Mouse (Mus musculus): ENCODE measurements around the gene Lamtor5.
"Not testable (repeated sequence)": the region's sequence is repeated elsewhere in the genome, so short reads cannot be mapped to it uniquely, and the experiment has no call there.

Lamtor5 gene

DNA sequence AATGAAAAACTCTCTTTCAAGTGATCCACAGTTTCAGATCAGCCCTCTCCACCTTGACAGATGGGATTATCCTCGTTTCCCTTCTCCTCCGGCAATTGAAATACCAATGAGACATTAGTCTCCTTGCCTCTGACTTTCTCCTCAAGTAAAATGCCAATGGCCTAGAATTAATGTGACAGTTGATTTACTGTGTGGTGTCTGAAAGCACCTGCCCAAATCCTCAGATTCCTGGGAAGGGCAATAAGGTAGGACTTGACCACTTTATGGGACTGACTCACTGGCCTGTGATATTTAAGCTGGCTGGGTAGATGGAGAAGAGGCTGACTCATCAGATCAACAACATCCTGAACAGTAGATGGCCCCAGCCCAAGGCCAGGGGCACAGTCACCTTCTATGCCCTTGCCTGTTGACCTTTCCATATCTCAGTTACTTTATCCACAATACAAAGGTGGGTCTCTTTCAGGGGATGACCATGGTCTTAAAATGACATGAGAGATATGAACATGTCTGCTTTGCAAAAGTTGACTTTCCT, 11.8 kb upstream of the Lamtor5 start:
- DNase-seq (ENCODE audit: low spot score in 2 of 2): no peak

DNA sequence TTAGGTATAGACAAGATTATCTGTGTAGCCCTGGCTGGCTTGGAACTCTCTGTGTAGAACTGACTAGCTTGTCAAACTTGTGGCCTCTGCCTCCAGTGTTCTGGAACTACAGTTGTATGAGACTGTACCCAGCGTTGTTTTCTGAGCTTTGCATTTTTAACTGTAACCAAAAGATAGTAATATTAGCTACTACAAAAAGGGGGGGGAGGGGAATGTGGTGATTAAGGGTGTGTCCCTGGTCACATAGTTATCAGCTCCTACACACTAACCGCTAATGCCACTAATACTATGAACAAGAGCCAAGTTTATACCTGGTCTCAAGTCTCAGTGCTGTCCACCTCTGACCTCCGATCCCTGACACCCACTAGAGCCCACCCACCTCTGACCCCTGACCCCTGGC, 6.2 kb upstream of the Lamtor5 start:
- no peak for DNase-seq (ENCODE audit: low spot score in 2 of 2)

DNA sequence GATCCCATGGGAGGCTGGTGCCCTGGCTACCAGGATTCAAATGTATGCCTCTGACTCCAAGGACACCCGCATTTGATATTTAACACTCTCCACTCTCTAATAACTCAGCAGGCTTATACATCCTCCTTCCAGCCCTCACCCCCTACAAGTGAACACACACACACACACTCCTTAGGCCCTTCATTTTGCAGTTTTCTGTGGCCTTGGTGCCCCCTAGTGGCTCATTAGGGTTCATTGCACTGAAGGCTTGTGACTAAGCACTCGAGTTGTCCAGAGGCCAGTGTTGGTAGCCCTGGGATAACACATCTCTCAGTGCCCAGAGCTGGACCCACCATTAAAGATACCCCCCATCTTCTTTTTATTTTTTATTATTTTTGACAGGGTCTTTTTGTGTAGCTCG, 4.8 kb upstream of the Lamtor5 start:
- peak in 1 of 2 experiments; percentile 78 for DNase-seq (ENCODE audit: low spot score in 2 of 2)

DNA sequence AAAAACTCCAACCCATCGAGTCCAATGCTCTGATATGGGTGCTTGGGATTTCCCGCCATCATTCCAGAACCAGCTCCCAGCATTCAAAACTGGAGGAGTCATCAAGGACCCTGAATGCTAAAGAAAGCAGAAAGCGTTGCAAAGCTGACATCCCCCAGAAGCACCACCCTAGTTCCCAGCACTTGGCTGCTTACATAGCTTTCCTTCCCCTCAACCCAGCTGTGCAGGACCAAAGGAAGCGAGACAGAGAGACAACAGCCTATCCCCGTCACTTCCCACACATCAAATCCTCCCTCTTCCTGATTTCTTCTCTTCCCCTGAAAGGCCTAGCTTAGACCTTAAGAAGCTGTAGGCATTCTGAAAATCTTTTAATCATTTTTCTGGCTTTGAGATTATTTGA, 3.3 kb upstream of the Lamtor5 start:
- no peak for DNase-seq (ENCODE audit: low spot score in 2 of 2)

DNA sequence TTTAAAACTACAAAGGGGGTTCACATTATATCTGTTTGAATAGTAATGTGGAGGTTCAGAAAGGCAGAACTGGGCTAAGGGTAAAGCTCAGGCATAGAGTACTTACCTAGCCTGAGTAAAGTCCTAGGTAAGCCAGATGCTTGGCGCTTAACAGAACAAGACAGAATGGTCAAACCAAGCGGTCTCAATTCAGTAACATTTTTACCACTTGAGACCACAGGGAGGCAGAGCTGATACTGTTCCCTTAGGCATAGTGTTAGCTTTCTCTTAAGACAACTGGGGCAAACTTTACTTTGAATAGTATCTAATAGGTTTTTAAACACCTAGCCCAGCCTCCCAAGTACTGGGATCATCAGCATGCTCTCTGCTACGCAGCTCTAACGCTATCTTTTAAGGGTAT, 2.7 kb upstream of the Lamtor5 start:
- DNase-seq (ENCODE audit: low spot score in 2 of 2): no peak

DNA sequence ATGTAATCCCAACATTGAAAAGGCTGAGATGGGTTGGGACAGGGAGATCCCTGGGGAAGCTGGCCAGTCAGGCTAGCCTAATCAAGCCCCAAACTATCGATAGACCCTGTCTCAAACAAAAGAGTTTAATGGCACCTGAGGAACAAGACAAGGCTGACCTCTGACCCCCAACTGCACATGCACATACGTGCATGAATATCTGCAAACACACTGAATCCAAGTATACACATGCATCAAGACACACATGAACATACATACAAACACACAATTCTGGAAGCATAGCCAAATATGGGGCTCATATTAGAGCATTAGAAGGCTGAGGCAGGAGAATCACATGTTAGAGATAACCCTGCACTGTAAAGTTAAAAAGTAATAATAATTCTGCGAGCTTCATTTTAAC, 2.0 kb upstream of the Lamtor5 start:
- no peak for DNase-seq (ENCODE audit: low spot score in 2 of 2)

DNA sequence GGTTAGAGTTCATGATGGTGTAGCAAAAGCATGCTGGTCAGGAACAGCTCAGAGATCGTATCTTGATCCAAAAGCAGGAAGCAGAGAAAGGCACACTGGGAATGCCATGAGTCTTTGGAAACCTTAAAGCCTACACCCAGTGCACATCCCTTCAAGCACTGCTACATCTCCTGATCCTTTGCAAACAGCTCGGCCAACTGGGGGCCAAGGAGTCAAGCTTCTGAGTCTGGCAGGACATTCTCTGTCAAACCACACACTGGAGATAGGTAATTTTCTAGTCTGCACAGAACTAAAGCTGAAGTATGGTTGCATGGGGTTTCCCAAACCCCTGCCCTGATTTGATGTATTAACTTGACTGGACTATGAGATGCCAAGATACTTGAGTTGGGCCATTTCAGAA, 7.5 kb downstream of the Lamtor5 start:
- no peak for DNase-seq (ENCODE audit: low spot score in 2 of 2)

DNA sequence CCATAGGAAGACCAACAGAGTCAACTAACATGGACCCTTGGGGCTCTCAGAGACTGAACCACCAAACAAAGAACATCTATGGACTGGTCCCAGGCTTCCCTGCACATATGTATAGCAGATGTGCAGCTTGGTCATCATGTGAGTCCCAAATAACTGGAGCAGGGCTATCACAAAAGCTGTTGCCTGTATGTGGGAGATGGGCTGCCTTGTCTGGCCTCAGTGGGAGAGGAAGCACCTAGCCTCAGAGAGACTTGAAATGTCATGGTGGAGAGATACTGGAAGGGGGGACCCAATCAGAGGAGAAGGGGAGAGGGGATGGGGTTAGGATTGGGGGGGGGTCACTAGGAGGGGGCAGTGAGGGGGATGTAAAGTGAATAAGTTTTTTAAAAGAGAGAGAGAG, 8.7 kb downstream of the Lamtor5 start:
- no peak for DNase-seq (ENCODE audit: low spot score in 2 of 2)

DNA sequence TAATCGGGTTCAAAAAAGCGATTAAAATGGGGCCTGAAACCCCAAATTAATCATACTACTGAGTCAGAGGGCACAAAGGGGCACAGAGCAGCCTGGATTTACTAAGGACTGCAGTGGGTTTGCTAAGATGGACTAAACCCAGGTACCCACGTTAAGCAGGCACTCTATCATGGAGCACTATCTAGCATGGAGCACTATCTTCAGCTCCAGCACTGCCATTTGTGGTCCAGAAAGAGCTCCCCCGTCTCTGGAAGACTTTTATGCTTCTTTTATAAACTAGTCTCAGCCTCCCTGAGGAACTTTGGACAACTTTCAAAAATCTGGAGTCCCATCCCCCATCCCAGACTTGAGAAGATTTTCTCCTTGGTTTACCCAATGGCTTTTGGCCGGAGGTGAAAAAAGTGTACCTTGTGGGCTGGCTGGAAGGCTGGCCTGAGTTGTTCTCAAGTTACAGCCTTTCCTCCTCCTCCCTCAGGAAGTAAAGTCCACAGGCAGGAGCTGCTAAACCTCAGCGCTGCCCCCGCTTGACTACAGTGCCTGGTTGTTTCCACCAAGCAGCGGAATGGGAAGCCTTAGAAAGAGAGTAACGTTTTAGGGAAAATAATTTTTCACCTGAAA, 12.2 kb downstream of the Lamtor5 start, which contains the start of gene Slc16a4:
TSS of gene Slc16a4 (plus strand) at position 467 of the 618 bp plus-strand sequence.
- DNase-seq (ENCODE audit: low spot score in 2 of 2): no peak

DNA sequence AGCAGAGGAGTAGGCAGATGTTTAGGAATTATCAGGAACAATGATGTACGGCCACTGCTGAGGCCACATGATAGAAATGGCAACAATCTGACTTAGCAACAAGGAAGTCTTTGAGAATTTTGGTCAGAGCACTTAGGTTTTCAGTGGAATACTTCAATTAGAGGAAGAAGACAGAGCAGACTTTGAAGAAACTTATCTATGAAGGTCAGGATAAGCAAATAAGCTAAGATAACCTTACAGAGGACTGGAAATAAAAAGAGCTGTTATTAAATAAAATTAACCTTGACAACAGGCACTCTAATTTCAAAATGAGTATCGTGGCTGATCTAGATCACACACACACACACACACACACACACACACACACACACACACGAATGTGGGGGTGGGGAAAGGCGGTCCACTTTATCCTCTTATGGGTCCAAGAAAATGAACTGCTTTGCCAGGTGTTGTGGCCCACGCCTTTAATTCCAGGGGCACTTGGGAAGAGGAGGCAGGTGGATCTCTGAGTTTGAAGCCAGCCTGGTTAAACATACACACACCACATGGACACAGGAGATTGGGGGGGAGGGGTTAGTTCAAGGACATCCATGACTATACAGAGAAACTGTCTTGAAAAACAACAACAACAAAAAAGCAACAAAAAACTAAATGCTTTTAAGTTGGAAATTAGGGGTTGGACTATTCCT, 17.2 kb downstream of the Lamtor5 start:
- no peak for DNase-seq (ENCODE audit: low spot score in 2 of 2)

DNA sequence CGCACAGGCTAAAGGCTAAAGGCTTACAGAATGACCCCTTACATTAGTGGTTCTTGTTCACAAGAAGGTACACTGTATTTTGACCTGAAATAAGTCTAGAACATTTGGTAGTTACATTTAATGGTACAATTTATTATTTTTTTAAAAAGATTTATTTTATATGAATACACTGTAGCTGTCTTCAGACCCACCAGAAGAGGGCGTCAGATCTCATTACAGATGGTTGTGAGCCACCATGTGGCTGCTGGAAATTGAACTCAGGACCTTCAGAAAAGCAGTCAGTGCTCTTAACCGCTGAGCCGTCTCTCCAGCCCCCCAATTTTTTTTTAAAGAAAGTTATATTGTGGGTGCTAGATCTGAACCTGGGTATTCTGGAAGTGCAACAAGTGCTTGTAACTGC, 18.3 kb downstream of the Lamtor5 start:
- not testable (repeated sequence) for DNase-seq (ENCODE audit: low spot score in 2 of 2)

DNA sequence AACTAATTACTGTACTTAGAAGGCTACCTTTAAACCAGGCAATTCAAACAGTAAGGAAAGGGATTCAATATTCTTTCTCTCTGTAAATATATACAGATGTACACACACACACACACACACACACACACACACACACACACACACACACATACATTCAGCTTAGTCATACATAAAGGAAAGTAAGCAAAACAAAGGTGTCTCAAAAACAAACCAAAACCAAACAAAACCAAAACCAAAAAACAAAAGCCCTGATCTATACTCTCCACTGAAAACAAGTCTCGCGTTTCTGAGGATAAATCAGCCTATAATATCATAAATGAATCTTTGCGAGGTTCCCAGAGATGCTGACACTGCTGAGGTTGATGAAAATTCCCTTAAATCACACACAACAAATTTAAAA, 38.7 kb downstream of the Lamtor5 start:
- DNase-seq (ENCODE audit: low spot score in 2 of 2): no peak

DNA sequence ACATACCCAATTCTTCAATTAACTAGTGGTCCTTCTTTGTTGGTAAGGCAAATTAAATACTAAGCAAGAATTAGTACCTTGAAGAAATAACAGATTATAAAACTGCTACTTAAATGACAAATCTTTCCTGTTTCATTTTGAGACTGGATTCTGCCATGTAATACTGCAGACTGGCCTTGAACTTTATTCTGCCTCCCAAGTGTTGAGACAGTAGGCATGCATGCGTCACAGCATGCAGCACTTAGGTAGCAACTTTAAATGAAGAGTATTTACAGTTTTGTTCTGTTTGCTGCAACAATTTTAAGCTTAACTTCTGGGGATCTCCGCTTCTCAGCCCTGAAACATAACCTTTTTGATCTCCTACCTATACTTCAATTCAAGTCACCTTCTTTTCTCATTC, 42.5 kb downstream of the Lamtor5 start:
- DNase-seq (ENCODE audit: low spot score in 2 of 2): no peak

DNA sequence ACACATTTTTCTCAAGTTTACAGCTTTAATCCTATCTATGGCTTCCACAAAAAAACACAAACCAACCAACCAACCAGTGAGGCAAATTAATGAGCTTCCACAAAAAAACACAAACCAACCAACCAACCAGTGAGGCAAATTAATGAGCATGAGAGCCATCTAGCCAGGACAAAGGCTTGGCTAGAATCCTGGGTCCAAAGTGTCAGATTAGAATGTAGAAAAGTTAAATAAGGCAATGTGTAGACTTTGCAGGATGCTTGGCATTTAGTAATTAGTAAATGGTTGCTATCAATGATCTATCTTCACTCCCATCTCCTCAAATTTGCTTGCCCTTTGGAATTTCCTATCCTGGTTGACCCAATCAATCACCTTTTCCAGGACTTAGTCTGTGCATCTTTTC, 43.1 kb downstream of the Lamtor5 start:
- DNase-seq (ENCODE audit: low spot score in 2 of 2): no peak

DNA sequence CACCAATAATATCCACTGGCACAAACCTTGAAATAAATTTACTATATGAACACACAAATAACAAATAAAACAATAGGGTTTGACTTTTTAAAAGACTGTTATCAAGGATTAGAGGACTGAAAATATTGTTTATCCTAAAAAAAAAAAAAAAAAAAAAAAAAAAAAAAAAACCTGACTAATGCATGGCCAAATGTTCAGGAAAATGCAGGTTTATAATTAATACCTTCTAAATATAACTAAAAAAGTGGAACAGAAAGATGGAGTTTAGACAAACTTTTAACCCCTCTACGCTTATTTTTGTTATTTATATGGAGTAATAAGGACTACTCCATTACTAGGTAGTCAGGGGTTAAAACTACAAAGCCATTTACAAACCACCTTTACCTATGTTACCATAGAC, 47.8 kb downstream of the Lamtor5 start:
- no peak for DNase-seq (ENCODE audit: low spot score in 2 of 2)

DNA sequence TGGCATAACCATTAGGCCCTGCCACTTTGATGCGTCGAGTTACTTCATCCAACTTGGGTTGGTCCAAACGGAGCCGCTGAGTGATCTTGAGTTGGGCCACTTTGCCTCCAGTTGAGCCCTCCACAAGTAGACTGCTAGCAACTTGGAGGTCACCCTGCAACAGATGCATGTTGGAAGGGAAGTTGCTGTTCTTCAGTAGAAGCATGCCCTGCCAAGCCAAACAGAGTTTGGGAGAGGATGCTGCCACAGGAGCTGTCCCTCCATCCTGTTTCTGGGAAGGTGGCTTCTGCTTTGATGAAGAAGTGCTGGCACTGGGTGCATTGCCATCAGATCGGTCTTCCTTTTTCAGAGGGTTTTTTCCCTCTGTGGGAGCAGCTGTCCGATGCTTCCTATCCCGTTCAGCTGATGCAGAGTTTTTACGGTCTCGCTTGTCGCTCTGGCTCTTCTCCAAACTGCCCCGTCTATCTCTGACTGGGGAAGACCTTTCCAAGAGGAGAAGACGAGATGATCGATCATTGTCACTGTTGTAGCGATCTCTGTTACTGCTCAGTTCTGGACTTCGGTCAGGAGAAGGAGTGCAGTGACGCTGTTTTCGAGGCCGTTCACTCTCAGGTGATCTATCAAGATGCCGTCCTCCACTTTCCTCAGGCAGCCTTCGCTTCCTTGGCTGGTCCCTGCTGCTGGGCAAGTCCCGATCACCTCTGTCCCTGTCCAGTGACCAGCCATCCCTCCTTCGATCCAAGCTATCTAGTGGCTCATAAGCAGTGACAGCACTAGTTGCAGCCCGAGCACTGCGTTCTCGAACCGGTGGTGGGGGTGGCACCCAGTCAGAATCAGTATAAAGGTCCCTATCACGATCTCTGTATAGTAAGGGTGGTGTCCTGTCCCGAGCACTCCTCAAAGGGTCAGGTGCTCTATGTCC, 52.1 kb downstream of the Lamtor5 start:
- no peak for DNase-seq (ENCODE audit: low spot score in 2 of 2)

DNA sequence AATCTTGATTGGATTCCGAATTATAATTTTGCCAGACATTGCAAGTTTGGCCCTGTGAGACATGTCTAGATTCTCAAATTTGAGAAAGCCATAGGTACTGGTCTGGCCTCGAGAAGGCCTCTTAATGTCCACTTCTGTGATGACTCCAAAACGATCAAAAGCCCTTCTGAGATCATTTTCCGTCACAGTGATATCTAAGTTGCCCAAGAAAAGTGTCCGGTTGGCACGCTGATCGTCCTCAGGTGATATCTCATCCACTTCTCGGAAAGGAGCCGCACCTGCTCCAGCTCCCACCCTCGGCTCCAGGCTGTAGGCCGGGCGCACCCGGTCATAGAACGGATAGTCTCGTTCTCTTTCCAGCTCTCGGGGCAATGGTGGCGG, 53.1 kb downstream of the Lamtor5 start:
- DNase-seq (ENCODE audit: low spot score in 2 of 2): no peak

DNA sequence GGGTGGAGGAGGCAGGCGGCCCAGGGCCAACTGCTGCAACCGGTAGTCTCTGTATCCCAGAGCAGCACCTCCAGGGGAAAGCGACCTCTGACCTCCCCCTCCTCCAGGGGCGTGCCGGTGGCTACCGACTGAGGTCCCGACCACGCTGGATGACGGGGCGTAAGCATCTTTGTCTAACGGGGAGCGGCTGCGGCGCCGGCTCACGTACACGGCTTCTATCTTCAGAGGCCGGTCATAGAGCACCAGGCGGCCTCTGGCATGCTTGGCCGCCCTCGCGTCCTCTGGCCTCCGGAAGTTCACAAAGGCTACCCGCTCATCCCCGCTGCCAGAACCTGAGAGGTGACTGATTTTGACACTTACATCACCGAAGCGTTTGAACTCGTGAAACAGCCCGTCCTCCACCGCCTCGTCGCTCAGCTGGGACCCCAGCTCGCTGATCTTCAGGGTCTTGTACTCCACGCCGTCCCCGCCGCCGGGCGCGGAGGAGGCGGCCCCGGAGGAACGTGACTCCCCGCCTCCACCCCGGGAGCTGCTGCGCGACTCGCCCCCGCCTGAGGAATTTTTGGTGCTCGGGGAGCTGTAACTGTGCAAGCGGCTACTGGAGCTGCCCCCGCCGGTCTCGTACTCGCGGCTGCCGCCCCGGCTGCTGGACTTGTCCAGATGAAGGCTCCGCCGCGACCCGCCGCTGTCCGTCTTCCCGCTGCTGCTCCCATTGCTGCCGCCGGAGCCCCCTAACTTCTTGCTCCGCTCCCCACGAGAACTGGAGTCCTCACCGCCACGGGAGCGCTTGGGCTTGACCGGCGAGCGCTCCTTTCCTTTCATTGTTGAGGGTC, 53.7 kb downstream of the Lamtor5 start:
- DNase-seq (ENCODE audit: low spot score in 2 of 2): peak; percentile 16 to 25

DNA sequence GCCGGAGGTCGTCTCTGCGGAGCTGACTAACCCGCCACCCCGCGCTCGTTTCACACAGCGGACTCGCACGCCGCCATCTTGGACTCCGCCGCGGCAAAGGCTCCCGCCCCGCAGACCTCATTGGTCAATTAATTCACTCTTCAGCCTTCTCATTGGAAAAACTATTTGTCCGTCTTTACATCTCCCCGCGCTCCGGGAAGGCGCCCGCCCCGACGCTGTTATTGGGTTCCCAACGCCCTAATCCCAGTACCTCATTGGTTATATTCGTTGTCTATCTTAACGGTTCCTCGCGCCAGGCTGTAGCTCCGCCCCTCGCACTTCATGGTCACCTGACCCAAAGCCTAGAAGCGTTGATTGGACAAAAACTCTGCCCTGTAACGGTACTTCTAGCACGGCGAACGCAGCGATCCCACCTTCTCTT, 54.3 kb downstream of the Lamtor5 start:
- peak; percentile 99 for DNase-seq (ENCODE audit: low spot score in 2 of 2)
